Mouse (Mus musculus) embryo, embryonic 9.5 days (tissue): Measurements from ENCODE around the gene Gdap1l1.

Experiments used
- DNase-seq: peaks from one replicate; pipeline ENCODE4 v3.0.0-alpha.2; 2017; ENCODE audit errors: extremely low spot score

Gene Gdap1l1

GRCm38 (mm10) chr2:163463251-163463769 lies 25.0 kb downstream of the Gdap1l1 start:
- no peak for DNase-seq

- DNase-seq: no peak
These were observed 25.7 kb downstream of the Gdap1l1 start for GRCm38 (mm10) chr2:163463998-163464397.

DNA sequence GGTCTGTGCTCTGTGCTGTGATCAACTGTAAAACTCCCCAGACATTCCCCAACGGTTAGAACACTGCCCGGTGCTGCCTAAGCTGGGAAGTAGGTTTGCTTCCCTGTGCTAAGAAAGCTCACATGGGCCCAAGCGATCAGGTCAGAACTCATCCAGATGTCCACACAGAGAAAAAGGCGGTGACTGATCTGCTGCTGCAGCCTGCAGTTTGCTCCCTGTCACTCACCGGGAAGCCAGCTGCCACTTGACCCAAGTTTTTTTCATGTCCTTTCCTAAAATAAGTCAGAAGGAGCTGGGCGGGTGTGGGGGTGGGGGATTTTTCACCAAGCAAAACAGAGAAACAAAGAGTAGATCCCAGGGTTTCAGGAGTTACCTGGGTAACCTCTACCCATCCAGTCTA lies 26.3 kb downstream of the Gdap1l1 start:
- no peak for DNase-seq

DNA sequence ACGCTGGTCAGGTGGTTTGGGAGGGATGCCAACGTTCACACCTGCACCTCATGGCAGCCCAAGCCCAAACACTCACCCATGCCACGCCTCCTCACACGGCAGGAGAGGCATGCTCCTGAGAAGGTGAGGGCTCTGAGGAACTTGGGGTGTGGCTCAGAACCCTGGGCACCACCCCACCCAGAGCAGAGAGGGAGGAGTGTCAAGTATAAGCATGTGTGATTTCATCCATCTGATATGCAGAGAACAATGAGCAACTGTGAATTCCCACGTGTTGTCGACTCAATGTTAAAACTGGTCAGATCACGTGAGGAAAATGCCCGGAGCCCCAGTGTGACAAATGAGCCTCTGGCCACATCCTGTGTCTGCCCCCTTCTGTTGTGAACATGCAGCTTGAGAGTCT lies 28.5 kb downstream of the Gdap1l1 start:
- DNase-seq: no peak

- DNase-seq: no peak
These were observed 29.3 kb downstream of the Gdap1l1 start for GRCm38 (mm10) chr2:163467585-163467984.

DNA sequence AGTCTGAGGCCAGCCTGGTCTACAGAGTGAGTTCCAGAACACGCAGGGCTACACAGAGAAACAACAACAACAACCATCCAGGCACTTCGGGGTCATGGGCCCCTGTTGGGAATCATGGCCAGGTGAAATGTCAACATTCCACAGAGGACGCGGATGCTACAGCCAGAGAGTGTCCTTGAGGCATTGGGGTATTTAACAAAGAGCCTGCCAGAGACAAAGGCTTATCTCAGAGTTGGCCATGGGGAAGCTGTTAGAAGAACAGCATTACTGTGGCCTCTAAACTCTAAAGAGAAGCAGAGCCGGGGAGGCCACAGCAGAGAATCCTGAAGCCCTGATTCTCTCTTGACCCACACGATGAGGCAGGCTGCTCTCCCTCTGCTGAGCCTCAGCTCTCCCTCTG lies 30.6 kb downstream of the Gdap1l1 start:
- no peak for DNase-seq

GRCm38 (mm10) chr2:163469711-163470110 lies 31.4 kb downstream of the Gdap1l1 start:
- no peak for DNase-seq

DNA sequence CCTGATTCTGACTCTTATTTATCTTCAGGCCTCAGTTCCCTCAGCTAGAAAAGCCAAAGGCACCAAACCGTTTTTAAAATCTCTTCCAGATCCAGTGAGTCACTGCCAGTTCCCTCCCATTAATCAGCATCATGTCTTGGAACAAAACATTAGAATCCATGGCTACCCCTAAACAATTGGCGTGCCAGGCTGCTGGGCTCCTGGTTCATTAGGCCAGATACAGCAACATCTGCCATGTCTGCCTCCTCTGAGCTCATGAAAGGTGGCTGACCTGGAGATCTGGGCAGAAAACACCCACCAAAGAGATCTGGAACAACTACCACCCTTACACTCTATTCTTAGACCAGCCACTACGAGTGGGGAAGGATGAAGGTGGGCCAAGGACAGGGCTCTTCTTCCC lies 32.9 kb downstream of the Gdap1l1 start:
- no peak for DNase-seq

GRCm38 (mm10) chr2:163471710-163472465 lies 33.6 kb downstream of the Gdap1l1 start:
- no peak for DNase-seq

- DNase-seq: peak; percentile 96
These were observed 34.2 kb downstream of the Gdap1l1 start, which contains the start of gene Fitm2 for GRCm38 (mm10) chr2:163472466-163472851. Gene Fitm2, minus strand, starts transcription at chr2:163472629.

GRCm38 (mm10) chr2:163480191-163480825 lies 42.0 kb downstream of the Gdap1l1 start:
- DNase-seq: no peak

- peak; percentile 54 for DNase-seq
These were observed 43.3 kb downstream of the Gdap1l1 start for GRCm38 (mm10) chr2:163481539-163482029.

GRCm38 (mm10) chr2:163487360-163487759 lies 49.1 kb downstream of the Gdap1l1 start:
- no peak for DNase-seq

GRCm38 (mm10) chr2:163489725-163490291 lies 51.5 kb downstream of the Gdap1l1 start:
- DNase-seq: no peak

GRCm38 (mm10) chr2:163490656-163491055 lies 52.4 kb downstream of the Gdap1l1 start:
- no peak for DNase-seq

DNA sequence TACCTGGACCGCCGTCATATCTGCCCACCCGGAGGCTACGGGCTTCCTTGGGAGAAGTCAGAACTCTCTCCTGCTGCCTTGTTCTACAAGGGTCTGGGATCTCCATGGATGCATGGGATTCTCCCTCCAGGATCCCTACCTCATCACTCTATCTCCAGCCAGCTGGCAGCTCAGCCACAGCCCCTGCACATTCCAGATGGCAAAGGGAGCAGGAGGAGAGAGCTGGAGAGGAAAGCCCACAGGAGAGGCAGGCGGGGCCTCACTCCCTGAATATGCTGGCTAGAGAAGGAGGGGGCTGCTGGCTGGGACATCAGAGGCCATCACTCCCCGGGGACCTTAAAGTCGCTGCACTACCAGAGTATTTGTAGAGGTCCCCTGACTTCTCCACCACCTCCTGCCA lies 53.1 kb downstream of the Gdap1l1 start:
- DNase-seq: no peak

- no peak for DNase-seq
These were observed 53.7 kb downstream of the Gdap1l1 start, which contains the start of gene R3hdml for GRCm38 (mm10) chr2:163492018-163492417. Gene R3hdml, plus strand, starts transcription at chr2:163492318.

- DNase-seq: no peak
These were observed 54.8 kb downstream of the Gdap1l1 start for GRCm38 (mm10) chr2:163493031-163493430.

- DNase-seq: no peak
These were observed 55.7 kb downstream of the Gdap1l1 start for GRCm38 (mm10) chr2:163493976-163494375.

GRCm38 (mm10) chr2:163494456-163494855 lies 56.2 kb downstream of the Gdap1l1 start:
- no peak for DNase-seq

GRCm38 (mm10) chr2:163502219-163502618 lies 63.9 kb downstream of the Gdap1l1 start:
- DNase-seq: no peak

DNA sequence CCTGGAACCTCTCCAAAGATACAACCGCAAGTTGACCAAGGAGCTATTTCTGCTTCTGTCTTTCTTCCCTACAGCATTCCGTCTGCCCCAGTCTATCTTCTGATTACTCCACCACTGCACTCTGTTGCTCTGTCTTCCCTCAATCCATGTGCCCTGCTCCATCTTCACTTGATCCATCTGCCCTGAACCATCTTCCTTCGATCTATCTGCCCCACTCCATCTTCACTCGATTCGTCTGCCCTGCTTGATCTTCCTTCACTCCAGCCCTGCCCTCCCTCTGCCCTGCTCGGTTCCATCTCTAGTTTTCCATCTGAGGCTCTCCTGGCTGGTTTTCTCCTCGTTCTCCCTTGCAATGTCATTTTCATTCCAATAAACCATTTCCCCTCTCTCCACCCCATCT lies 64.9 kb downstream of the Gdap1l1 start:
- no peak for DNase-seq
